Mouse (Mus musculus) thymus, postnatal 4 days (tissue): Measurements from ENCODE around the gene 4930486L24Rik.
A peak's percentile ranks its signal among the peaks of the same experiment; 100 is the strongest.
"Not testable (repeated sequence)": the region's sequence is repeated elsewhere in the genome, so short reads cannot be mapped to it uniquely, and the experiment has no call there.

Experiments
- DNase-seq: peaks from one replicate; pipeline ENCODE4 v3.0.0; 2021

The 4930486L24Rik gene

DNA sequence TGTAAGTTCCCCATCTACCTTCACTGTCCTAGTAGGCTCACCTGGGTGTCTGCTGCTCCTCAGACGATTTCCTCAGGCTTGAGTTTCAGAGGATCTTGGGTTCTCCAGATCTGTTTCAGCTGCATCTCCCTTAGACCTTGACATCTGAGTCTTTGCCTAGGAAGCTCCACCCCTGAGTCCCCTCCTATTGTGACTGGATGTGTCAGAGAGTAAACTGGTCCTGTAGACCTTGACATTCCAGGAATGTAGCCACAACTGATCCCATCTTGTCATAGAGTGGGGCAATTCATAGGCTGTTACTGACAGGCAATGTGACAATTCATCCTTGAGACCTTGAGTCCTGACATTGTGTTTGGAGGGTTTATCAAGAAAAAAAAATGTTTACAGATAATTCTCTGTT, at the start of gene 4930486L24Rik:
Gene 4930486L24Rik (minus strand): TSS at position 195 of the 400 bp plus-strand sequence.
- DNase-seq: no peak

DNA sequence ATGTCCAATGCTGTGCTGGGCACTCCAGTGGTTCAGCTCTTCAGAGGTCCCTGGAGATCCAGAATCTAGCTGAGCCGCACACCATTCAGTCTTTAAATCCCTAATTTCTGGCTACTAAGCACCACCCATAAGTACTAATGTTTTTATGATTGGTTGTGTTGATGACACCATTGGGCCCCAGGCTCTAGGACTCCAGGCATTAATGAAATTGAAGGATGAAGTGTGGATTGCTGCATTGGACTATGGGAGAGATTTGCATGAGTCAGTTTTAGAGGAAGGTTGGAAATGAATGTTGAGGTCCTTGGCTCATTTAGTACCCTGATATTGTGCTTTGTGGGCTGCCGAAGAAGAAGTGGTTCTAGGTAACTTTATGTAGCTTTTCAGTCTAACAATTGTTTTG, 40.5 kb upstream of the 4930486L24Rik start, which contains the start of gene Tpbpb:
Gene Tpbpb (minus strand): TSS at position 101 of the 400 bp plus-strand sequence.
- DNase-seq: not testable (repeated sequence)

DNA sequence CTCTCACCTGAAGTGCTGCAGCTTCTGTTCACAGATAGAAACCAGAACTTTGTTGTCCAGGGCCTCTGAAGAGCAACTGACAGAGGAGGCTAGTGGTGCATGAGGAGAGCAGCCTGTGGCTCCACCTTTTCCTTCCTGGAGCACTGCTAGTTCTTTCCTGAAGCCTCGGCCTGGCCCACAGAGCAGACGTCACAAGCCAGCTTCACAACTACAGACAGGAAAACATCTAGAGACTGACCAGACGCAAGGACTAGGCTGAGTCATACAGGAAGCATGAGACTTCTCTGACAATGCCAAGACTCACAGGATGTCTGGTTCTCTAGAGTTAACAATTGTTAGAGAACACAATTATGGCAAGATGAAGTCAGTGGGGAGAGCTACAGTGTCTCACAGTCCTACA, 33.1 kb upstream of the 4930486L24Rik start, which contains the start of gene Ctla2b:
Gene Ctla2b (minus strand): TSS at position 120 of the 400 bp plus-strand sequence.
- peak; percentile 10 for DNase-seq

DNA sequence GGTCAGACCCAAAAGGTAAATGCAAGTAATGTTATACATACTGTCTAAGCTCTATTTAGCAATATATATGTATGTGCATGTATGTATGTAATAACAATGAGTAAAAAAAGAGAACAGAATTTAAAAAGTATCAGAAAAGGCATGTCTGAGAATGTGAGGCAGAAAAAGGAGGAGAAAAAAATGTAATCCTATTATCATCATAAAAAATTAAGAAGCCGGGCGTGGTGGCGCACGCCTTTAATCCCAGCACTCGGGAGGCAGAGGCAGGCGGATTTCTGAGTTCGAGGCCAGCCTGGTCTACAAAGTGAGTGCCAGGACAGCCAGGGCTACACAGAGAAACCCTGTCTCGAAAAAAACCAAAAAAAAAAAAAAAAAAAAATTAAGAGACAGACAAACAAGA, 32.5 kb upstream of the 4930486L24Rik start, which contains the start of gene Gm49392:
Gene Gm49392 (minus strand): TSS at position 101 of the 400 bp plus-strand sequence.
- not testable (repeated sequence) for DNase-seq

DNA sequence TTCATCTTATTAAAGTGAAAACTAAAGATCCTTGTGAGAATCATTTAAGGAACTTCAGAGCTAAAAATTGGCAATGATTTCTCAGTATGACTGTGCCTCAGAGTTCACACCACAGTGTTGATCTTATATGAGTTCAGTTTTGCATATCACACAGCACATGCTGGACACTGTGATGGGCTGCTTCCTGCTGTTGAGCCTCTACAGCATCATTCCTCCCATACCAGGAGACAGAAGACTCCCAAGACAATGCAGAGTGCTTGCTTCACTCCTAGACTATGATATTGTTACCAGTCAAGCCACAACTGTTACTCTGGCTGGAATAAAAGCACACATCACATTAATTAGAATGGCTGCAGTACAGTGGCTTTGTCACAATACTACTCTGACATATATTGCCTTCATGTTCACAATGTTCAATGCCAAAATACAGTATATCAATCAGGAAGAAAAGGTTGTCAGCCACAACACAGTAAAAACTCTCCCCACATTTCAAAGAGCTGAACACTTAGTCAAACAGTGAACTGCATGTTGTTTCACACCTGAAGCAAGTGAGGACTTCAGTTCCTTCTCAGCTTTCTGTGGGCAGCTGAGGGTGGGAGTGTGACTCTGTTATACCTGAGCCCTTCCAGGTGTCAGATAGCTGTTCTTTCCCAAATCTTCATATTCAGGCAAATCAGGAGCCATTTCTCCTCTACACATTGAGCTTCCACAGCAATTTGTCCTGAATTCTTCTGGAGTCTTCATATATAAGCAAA, 31.3 kb upstream of the 4930486L24Rik start:
- DNase-seq: no peak

DNA sequence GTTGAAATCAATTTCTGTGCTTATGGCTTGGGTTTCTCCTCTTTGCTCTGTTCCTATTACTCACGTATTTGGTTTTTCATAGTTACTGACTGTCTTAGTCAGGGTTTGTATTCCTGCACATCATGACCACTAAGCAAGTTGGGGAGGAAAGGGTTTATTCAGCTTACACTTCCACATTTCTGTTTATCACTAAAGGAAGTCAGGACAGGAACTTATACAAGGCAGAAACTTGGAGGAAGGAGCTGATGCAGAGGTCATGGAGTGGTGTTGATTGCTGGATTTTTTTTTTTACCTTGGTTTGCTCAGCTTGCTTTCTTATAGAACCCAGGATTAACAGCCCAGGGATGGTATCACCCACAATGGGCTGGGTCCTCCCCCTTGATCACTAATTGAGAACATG, 28.0 kb upstream of the 4930486L24Rik start:
- DNase-seq: no peak

DNA sequence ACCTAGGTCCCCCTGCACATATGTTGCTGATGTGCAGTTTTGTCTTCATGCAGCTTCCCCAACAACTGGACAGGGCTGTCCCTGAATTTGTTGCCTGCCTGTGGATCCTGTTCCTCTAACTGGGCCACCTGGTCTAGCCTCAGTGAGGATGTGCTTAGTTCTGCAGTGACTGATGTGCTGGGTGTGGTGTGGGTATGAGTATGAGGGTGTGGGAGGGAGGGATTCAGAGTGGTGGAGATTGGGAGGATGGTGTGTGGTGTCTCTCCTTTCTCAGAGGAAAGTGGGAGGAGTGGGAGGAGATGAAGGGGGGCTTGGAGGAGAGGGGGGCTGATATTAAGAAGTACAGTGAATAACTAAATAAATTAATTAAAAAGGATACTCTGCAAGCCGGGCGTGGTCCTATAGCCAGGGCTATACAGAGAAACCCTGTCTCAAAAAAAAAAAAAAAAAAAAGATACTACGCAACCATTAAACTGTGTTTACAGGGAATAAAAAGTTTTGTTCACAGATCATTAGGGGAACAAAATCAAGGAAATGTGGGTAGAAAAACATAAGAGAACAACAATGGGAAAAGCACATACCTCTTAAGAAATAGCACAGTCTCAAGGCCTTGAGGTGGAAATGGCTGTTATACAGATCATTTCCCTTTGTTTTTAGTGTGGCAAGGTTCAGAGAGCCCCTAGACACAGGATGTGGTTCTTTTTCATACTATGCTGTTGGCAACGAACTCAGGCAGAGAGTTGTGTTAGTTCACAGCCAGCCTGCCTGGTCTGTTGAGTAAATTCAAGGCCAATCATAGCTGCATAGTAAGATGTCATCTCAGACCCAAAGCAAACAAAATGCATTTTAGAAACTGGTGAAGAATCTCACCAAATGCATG, 15.8 kb downstream of the 4930486L24Rik start:
- peak; percentile 55 for DNase-seq

DNA sequence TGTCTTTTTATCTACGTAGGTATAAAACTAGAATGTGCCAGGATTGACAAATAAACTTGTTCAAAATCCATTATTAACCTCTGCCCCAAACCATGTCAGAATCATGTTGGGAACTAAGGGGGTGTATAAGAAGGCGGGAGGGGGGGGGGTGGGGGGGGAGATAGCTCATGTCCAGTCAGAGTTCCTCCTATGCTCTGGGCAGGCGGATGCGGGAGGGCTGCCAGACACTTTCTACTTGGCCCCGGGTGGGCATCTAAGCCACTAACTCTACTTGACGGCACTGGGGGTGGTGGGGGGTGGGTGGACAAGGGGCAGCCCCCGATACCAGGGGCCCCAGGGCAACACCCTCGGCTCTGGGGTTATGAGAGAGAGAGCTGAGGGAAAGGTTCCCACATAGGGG, 21.1 kb downstream of the 4930486L24Rik start:
- no peak for DNase-seq

DNA sequence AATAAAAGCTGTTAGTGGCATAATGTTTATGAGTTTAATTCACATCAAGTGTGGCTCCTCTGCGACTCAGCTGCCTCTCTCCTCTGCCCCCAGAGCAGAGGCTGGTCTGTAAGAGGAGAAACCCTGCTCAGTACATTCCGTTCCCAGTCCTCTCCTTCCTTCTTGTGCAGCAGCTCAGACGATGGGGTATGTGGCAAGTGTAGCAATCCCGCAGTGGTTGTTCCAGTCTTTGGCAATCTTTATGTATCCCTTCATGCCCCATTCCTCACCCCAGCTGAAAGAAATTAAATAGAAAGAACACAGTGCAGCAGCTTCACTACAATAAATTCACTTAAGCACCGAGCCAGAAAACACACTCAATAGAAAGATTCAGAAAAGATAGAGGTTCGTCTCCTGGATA, 21.6 kb downstream of the 4930486L24Rik start:
- DNase-seq: no peak

DNA sequence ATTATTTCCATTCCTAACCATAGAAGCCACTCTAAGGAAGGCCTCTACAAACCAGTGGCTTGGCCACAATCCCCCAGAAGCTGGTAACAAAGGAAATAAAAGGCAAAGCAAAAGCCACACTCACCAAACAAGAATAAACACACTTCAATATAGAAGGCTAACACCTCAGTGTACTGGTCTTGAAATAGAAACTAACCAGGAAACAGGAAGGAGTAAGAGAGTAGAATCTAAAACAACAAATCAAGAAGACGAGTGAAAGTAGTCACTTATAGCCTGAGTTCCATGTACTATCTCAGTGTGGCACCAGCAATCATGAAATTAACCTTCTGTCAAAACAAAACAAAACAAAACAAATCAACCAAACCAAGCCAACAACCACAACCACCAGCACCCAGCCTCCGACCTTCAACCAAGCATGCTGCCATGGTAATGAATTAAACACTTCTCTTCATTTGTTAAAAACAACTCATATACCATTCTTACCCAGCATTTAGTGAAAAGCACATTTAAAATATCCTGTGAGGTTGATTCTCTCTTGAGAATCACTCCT, 24.8 kb downstream of the 4930486L24Rik start:
- DNase-seq: no peak

DNA sequence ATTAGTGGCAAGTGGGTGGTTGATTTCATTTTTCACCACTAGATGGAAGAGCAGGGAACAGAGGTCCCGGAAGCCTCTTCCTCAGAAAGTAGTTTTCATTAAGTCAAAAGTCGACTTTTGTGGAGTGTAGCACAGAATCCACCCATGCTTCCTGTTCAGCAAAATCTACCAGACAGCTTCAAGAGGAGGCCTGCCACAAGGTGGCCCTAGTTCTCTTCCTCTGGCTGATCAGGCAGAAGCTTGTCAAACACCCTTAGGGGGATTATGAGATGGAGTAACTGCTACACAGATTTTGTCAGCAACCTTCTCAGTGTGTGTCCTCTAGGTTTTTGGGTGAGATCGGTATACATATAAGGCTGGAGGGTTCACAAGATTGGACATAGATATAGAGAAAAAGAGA, 38.2 kb downstream of the 4930486L24Rik start:
- DNase-seq: peak; percentile 80

DNA sequence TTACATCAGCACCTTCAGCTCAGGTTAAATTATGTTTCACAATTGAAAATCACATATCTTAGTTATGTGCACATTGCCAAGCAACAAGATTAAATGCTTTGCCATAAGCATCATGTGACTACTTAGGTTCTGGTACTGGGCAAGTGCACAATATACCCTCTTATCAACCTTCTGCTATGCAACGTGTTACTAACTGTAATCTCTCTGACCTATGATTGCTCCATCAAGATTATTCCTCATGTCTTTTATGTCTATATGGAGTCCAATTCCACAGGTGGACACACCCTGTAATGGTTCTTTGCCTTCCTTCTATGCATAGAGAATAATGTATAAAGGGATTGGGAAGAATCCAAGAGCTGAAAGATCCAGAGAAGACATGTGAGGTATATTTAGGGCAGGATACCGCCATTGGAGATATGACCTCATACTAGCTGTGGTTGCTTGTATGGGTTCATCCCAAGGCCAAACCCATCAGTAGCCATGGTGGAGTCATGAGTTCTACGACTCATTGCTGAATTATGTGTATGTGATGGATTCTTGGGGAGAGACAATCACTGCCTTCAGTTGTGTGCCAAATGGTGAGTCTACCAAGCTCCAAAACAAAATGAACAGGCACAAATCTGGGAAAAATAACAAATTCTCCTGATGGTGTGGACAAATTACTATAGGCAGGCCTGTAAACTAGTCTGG, 43.6 kb downstream of the 4930486L24Rik start:
- no peak for DNase-seq

DNA sequence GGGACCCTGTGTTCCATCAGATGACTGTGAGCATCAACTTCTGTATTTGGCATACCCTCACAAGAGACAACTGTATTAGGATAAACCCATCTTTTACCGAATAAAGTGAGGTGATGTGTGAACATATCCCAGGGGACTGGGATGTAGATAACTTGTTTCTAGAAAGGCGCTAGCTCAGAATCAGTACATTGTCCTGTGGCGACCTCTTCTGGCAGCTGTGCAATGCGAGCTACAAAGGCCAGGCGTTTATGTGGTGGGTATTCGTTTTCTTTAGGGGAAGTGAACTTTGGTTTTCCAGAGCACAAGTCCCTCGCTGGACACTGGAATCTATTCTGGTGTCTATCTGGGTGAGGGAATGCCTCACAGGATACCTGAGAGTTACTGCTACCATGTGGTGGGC, 44.8 kb downstream of the 4930486L24Rik start:
- DNase-seq: peak; percentile 77

DNA sequence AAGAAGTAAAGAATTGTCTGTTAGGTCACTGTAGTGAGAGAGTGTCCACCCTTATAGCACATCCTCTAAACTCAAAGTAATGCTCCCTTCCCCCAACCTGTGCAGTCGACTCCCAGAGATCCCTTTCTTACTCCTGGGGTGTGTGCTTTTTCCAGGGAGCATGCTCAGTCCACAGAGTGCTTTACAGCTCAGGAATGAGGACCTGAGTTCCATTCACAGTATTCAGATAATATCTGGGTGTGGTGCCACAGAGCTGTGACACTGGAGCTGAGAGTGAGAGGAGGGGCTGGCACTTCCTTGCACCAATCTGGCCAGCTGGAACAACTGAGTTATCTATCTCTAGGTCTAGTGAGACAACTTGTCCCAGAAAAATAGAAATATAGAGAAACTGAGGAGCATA, 50.6 kb downstream of the 4930486L24Rik start:
- DNase-seq: no peak

DNA sequence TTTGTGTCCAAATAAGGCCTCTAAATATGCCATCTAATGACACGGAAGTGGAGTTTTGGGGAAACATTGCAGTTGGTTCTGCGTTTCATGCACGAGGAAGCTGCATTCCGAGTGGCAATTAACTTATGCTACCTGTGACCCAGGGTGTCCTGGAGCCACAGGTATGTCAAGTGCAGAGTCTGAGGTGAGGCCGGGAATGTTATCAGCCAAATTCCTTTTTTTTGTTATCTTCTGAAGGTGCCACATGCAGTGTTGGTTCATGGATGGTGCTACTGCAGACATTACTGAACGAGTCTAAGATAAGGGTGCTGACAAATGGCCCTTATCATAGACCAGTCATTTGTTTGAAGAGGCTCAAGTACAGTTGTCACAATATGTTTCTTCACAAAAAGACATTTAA, 51.5 kb downstream of the 4930486L24Rik start:
- no peak for DNase-seq

DNA sequence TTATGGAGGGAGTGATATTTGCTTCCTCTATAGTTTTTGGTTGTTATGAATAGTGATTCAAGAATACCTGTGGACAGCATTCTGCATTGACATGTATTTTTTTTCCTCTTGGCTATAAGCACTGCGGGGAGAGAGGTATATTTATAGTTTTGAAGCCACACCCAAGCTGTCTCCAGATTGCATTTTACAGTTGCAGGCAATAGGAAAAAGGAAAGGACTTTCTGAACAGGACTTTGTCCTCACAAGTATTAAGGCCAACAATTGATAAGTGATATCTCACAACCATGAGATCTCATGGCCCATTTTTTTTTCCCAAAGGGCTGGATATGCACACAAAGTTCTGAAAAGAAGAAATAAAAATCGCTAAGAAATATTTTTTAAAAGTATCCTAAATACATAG, 54.6 kb downstream of the 4930486L24Rik start:
- DNase-seq: no peak

DNA sequence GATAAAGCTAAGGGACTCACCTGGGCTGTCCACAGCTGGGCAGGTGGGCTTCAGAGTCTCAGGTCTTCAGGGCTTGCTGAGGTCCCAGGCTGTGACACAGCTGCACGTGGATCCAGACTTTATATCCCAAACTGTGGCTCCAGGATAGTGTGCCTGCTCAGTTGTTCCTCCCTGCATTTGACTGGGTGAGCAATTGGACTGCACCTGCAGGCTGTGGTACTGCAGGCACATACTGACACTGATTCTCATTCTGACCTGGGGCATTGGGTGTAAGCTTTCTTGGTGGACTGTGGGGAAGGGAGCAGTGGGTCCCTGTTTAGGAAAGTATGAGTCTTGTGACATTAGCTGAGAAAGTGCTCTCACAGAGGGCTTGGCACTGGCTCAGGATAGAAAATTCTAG, 61.5 kb downstream of the 4930486L24Rik start, which contains the start of gene Ctsll3:
Gene Ctsll3 (minus strand): TSS at position 101 of the 400 bp plus-strand sequence.
- DNase-seq: no peak
